15 mouse cellular contexts compared by ENCODE assay signal in the genomic region with DNA sequence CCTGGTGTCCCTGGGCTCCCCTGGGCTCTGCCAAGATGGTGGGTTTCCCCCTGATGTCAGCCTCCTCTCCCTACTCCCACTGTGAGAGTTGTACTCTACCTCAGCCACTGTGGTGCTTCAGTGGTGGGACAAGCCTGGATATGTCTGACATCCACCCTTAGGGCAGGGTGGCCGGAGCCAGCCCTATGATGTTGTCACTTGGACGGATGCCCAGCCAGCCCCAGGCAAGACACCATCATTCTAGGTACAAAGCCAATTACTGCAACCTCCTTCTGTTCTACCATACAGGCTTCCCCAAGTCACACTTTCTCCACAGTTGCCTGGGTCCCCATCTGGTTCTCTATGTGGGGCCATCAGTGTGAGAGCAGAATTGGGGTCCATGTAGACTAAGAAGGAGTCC.
A peak's percentile ranks its signal among the peaks of the same experiment; 100 is the strongest.
DNase-seq lines count a peak whose midpoint lies in the region; TF ChIP-seq lines count a peak whose summit lies in the region.
"Had no signal": no experiment of that assay in that cellular context is flagged by ENCODE, and none has a peak within 500 bp of the region (broad histone marks: within the 10 kb centered on the region; RNA-seq: fewer than 3 reads in every experiment).

No protein-coding gene starts in this region.

- no peak overlapping the region for H3K4me3 ChIP-seq in layer of hippocampus, adult 2 months
- H3K4me3 ChIP-seq: limb, embryonic 13.5 days; liver, embryonic 15.5 days; midbrain, embryonic 10.5 days; myocyte had no signal

- TF ChIP-seq CTCF in layer of hippocampus, adult 2 months (conservative IDR thresholded peaks at IDR 0.05) = no peak

- peak; percentile 20 to 45 for DNase-seq in adrenal gland, adult (ENCODE audit: inconsistent age in 2 of 2, low spot score in 1 of 2)
- no peak for DNase-seq in adrenal gland, adult 18-20 months (ENCODE audit: low spot score in 2 of 2)
- peak; percentile 41 to 53 for DNase-seq in layer of hippocampus, postnatal 10 days (ENCODE audit: low spot score in 2 of 2)
- DNase-seq in layer of hippocampus, adult 2 months (ENCODE audit: low spot score in 2 of 2) = no peak
- peak; percentile 69 for DNase-seq in brain, adult 2 months (ENCODE audit: low read depth, low spot score)
- peak; percentile 74 for DNase-seq in cerebellum, adult 9-11 months
- DNase-seq in kidney, adult 18-20 months = no peak
- DNase-seq in c-Kit-positive CD71-positive TER-119-positive erythroid progenitor cells, embryonic 14.5 days (ENCODE audit: low spot score) = no peak
- DNase-seq: kidney, postnatal 10 days; layer of hippocampus, adult 9-11 months; thymus, postnatal 4 days had no signal

- no peak overlapping the region for H3K27ac ChIP-seq in layer of hippocampus, adult 2 months
- H3K27ac ChIP-seq: limb, embryonic 13.5 days; liver, embryonic 15.5 days; midbrain, embryonic 10.5 days had no signal

Comparison
In these comparisons a context has a peak if more than half of its experiments do, and no peak if none do; other contexts are left out.
1. DNase-seq: peak in adrenal gland, adult (2 of 2), layer of hippocampus, postnatal 10 days (2 of 2), brain, adult 2 months (single experiment) and cerebellum, adult 9-11 months (single experiment); none in adrenal gland, adult 18-20 months (0 of 2), layer of hippocampus, adult 2 months (0 of 2), kidney, adult 18-20 months (single experiment) and c-Kit-positive CD71-positive TER-119-positive erythroid progenitor cells, embryonic 14.5 days (single experiment).